Mouse (Mus musculus): ENCODE measurements around the gene Fam222b. TPM values are rescaled to one million over a fixed set of nuclear protein-coding genes. Genes with fewer than 3 reads are reported as not detected.
A peak's percentile ranks its signal among the peaks of the same experiment; 100 is the strongest.

Fam222b gene
- polyA plus RNA-seq, 1 experiment = 36.5 TPM

GRCm38 (mm10) chr11:78069646-78070045 lies 24.8 kb upstream of the Fam222b start:
- no peak for DNase-seq (ENCODE audit: low read depth)
- TF ChIP-seq POLR2A (IDR thresholded peaks at IDR 0.05; ENCODE audit: borderline replicate concordance, extremely low read depth, insufficient read depth, insufficient read length, poor library complexity, severe bottlenecking) (no peak), CTCF (IDR thresholded peaks at IDR 0.05; ENCODE audit: borderline replicate concordance, extremely low read depth, insufficient read depth, insufficient read length) (no peak)

GRCm38 (mm10) chr11:78071938-78072337 lies 22.5 kb upstream of the Fam222b start:
- TF ChIP-seq CTCF (IDR thresholded peaks at IDR 0.05; ENCODE audit: borderline replicate concordance, extremely low read depth, insufficient read depth, insufficient read length) (no peak), POLR2A (IDR thresholded peaks at IDR 0.05; ENCODE audit: borderline replicate concordance, extremely low read depth, insufficient read depth, insufficient read length, poor library complexity, severe bottlenecking) (no peak)
- DNase-seq (ENCODE audit: low read depth) = no peak

- no peak for DNase-seq (ENCODE audit: low read depth)
- TF ChIP-seq POLR2A (IDR thresholded peaks at IDR 0.05; ENCODE audit: borderline replicate concordance, extremely low read depth, insufficient read depth, insufficient read length, poor library complexity, severe bottlenecking) (no peak), CTCF (IDR thresholded peaks at IDR 0.05; ENCODE audit: borderline replicate concordance, extremely low read depth, insufficient read depth, insufficient read length) (no peak)
Observed at GRCm38 (mm10) chr11:78072425-78073130, 21.9 kb upstream of the Fam222b start.

- TF ChIP-seq CTCF (IDR thresholded peaks at IDR 0.05; ENCODE audit: borderline replicate concordance, extremely low read depth, insufficient read depth, insufficient read length) = no peak
- TF ChIP-seq POLR2A (IDR thresholded peaks at IDR 0.05; ENCODE audit: borderline replicate concordance, extremely low read depth, insufficient read depth, insufficient read length, poor library complexity, severe bottlenecking) = no peak
- DNase-seq (ENCODE audit: low read depth) = no peak
Observed at GRCm38 (mm10) chr11:78073577-78074276, 20.7 kb upstream of the Fam222b start.

DNA sequence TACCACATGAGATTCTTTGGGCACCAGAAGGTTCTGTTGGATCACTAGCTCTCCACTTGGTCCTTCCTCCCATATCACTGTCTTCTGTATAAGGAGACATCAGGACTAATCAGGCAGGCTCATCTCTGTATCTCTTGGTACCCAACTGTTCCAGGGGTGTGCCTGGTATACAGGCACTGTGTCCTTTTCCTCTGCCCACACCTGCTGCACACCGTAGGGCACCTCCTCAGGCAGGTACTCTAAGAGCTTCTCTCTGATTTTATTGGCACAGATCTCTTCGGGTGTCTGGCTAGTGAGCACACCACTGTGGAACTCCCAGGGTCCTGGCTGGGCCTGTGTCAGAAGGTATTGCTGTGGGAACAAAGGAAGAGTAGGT lies 20.2 kb upstream of the Fam222b start:
- DNase-seq (ENCODE audit: low read depth) = no peak
- TF ChIP-seq CTCF (IDR thresholded peaks at IDR 0.05; ENCODE audit: borderline replicate concordance, extremely low read depth, insufficient read depth, insufficient read length) (no peak), POLR2A (IDR thresholded peaks at IDR 0.05; ENCODE audit: borderline replicate concordance, extremely low read depth, insufficient read depth, insufficient read length, poor library complexity, severe bottlenecking) (no peak)

DNA sequence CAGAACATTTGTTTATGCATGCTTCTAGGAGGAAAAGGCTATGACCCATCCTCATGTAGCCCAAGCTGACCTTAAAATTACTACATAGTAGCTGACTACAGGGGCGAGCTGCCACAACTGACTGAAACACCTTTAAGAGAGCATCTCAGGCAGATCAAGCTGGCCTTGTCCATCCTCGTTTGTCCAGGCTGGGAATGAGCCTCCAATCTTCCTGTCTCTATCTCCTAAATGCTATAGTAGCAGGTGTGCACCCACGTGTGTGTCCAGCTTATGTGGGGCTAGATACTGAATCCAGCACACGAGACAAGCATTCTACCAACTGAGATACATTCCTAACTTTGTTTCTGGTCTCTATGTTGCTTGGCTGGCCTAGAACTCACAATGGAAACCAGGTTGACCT lies 19.8 kb upstream of the Fam222b start:
- DNase-seq (ENCODE audit: low read depth) = no peak
- no peak for TF ChIP-seq CTCF (IDR thresholded peaks at IDR 0.05; ENCODE audit: borderline replicate concordance, extremely low read depth, insufficient read depth, insufficient read length)
- no peak for TF ChIP-seq POLR2A (IDR thresholded peaks at IDR 0.05; ENCODE audit: borderline replicate concordance, extremely low read depth, insufficient read depth, insufficient read length, poor library complexity, severe bottlenecking)

DNA sequence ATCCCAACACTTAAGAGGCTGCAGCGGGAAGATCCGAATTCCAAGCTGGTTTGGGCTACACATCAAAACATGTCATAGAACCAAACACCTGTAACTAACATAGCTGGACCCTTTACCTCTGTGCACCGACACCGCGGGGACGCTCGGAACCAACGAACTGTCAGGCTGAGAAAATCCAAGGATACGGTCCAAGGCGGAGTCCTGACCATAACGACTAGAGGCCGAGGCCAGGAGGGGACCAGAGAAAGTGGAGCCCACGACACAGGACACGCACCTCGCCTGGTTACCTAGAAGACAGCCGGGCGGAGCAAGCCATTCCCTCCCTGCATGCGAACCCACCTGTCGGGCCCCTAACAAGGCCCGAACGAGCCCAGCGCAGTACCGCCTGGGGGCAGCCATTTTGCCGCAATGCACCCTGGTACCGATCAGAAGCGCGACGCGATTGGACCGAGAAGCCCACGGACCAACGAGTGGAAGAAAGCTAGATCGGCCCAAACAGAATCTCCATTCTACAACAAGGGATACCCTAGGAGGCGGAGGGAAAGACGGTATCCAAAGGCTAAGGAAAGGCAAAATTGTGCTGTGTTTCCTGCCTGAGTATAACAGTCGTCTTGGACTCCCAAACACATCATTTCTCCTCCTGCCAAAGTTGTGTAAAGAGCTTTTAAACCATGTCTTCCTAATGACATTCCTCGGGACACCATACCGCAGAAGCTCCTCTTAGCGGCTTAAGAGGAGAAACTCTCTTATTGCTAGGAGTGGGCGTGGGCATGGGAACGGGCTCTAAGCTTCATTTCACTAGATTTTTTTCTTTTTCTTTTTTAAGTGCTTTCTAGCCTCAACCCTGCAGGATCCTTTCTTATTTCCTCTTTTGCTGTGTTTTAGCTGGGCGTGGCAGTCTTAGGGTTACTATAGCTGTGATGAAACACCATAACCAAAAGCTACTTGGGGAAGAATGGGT lies 14.2 kb upstream of the Fam222b start, which contains the start of gene Eral1:
Gene Eral1, minus strand, starts transcription at position 423 of the 961 bp plus-strand sequence.
- no peak for TF ChIP-seq CTCF (IDR thresholded peaks at IDR 0.05; ENCODE audit: borderline replicate concordance, extremely low read depth, insufficient read depth, insufficient read length)
- TF ChIP-seq POLR2A (IDR thresholded peaks at IDR 0.05; ENCODE audit: borderline replicate concordance, extremely low read depth, insufficient read depth, insufficient read length, poor library complexity, severe bottlenecking) = peak; percentile 78; the same call in 1 of the 2 replicates
- peak; percentile 96 for DNase-seq (ENCODE audit: low read depth)

- DNase-seq (ENCODE audit: low read depth) = no peak
Observed at GRCm38 (mm10) chr11:78083595-78083994, 10.9 kb upstream of the Fam222b start.

DNA sequence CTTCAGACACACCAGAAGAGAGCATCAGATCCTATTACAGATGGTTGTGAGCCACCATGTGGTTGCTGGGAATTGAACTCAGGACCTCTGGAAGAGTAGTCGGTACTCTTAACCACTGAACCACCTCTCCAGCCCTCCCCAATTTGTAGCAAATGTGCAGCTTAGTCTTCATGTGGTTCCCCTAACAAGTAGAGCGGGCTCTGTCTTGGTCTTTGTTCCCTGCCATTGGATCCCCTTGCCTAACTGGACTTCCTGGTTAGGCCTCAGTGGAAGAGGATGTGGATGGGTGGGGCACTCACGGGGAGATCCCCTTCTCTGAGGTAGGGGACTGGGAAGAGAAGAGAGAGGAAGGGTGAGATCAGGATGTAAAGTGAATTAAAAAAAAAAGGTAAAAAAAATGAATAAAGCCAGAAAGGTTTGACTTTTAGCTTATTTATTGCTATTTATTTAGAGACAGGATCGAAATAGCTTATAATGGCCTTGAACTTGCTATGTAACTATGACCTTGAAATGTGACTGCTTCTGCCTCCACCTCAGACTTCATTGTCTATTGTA lies 7.5 kb upstream of the Fam222b start:
- no peak for DNase-seq (ENCODE audit: low read depth)
- no peak for TF ChIP-seq POLR2A (IDR thresholded peaks at IDR 0.05; ENCODE audit: borderline replicate concordance, extremely low read depth, insufficient read depth, insufficient read length, poor library complexity, severe bottlenecking)
- TF ChIP-seq CTCF (IDR thresholded peaks at IDR 0.05; ENCODE audit: borderline replicate concordance, extremely low read depth, insufficient read depth, insufficient read length) = no peak

More at GRCm38 (mm10) chr11:78083595-78083994, 10.9 kb upstream of the Fam222b start:
- no peak for TF ChIP-seq CTCF (IDR thresholded peaks at IDR 0.05; ENCODE audit: borderline replicate concordance, extremely low read depth, insufficient read depth, insufficient read length)
- TF ChIP-seq POLR2A (IDR thresholded peaks at IDR 0.05; ENCODE audit: borderline replicate concordance, extremely low read depth, insufficient read depth, insufficient read length, poor library complexity, severe bottlenecking) = no peak

DNA sequence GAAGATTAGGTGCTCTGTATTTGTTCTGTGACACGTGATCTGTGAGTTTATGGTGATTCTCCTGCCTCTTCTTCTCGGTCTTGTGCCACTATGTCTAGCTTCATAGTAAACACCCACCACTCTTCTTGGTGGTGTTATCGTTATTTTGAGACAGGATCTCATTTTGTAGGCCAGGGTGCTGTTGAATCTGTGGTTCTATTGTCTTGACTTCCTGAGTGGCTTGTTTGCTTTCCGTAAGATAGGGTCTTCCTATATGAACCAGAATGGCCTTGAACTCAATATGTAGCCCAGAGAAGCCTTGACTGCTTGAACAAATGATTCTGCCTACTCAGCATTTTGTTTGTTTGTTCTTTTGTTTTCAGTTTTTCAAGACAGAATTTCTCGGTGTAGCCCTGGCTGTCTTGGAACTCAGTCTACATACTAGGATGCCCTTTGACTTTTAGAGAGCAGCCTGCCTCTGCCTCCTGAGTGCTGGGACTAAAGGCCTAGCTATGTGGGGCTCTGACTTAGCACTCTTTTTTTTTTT lies 6.6 kb upstream of the Fam222b start:
- no peak for TF ChIP-seq POLR2A (IDR thresholded peaks at IDR 0.05; ENCODE audit: borderline replicate concordance, extremely low read depth, insufficient read depth, insufficient read length, poor library complexity, severe bottlenecking)
- no peak for TF ChIP-seq CTCF (IDR thresholded peaks at IDR 0.05; ENCODE audit: borderline replicate concordance, extremely low read depth, insufficient read depth, insufficient read length)
- DNase-seq (ENCODE audit: low read depth) = no peak
